Mouse (Mus musculus) hindlimb bud, embryonic 11.5 days (tissue): Measurements from ENCODE around the gene Smtnl2.
"Not testable (repeated sequence)": the region's sequence is repeated elsewhere in the genome, so short reads cannot be mapped to it uniquely, and the experiment has no call there.

Experiments used
- DNase-seq: peaks from one replicate; pipeline ENCODE4 v3.0.0-alpha.2; 2012; ENCODE audit warnings: low read depth, low spot score; ENCODE audit errors: extremely low spot score

The Smtnl2 gene

DNA sequence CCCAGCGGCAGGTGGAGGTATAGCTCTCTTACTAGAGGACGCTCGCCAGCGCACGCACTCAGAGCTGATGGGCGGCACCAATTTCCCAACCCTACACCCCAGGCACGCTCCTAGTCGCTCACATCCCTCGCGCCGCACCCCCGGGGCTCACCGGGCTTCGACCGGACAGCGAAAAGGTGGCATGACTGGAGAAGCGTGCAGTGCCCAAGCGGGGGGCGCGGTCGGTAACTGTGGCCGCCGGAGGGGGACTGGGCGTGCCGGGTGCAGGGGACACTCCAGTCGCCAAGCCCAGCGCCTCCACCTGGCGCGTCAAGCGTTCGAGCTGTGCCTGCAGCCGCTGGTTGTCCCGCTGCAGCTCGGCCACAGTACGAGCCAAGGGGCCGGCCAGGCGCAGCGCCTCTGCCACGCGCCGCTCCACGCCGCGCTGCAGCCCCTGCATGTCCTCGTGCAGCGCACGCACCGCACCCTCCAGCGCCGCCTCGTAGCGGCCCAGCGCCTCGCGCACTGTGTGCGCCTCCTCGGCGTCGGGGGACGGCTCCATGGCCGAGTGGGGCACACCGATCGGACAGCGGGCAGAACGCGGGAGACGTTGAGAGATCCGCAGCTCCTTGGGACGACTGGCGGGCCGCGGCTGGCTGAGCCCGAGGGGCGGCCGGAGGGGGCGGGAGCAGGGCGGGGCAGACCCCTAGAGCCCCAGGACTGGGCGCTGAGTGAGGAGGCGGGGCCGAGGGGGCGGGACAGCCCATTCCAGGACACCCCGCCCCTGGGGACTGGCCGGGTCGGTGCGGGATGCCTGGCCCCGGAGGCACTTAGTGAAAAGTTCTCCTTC lies at the start of gene Smtnl2:
Smtnl2 (minus strand) TSS at position 621 of the 829 bp plus-strand sequence.
- no peak for DNase-seq

DNA sequence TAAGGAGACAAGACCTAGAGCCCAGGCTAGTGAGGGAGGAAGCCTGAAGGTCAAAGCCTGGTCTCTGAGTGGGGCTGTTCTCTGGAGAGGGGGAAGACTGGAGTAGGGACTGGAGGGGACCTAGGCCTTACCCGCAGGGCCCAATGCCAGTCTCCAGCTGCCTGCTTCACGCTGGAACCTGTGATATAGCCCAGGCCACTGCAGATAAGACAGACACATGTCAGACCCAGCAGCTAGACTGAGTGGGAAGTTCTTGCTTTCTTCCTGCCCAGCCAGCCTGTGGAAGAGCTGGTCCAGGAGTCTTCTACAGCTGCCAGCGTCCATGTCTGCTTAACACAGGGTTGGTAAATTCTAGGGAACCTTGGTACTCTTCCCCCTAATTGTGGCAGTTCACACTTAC lies 47.0 kb upstream of the Smtnl2 start:
- no peak for DNase-seq

DNA sequence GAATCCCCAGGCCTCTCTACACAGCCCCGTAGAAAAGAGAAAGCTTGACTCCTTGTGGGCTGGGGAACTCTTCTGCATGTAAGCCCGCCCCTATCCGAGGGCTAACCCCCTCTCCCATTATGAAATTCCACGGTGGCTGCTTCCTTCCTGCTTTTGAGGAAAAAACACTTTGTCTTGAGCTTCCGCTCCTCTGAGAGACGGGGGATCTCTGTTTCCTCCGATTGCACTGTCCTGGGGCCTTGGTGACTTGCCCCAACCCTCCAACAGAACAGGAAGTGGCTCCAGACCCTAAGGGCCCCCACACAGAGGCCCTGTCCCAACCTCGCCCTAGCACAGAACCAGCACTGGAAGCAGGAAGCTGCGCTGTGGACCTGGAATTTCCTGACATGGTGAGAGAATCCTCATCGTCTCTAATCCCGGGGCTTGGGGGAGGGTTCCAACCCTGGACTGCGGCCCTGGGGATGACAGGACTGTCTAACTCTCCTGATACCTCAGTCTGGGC lies 46.5 kb upstream of the Smtnl2 start:
- no peak for DNase-seq

- DNase-seq: no peak
Observed at GRCm38 (mm10) chr11:72455694-72456093, 44.2 kb upstream of the Smtnl2 start.

- DNase-seq: no peak
Observed at GRCm38 (mm10) chr11:72453105-72453953, 41.8 kb upstream of the Smtnl2 start.

GRCm38 (mm10) chr11:72452140-72452665 lies 40.7 kb upstream of the Smtnl2 start:
- DNase-seq: no peak

DNA sequence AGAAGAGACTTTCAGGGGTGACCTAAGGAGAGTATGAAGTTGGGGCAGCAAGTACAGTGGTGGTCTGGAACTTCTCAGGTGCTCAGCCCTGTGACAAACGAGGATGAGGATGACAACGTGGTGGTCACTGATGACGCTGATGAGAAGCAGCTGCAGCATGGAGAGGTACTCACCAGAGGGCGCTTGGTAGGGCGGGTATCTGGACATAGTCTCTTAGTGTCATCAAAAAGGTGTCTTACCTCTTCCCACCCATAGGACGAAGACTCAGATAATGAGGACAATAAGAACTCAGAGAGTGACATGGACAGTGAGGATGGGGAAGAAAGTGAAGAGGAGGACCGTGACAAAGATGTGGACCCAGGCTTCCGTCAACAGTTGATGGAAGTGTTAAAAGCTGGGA lies 36.0 kb upstream of the Smtnl2 start:
- DNase-seq: no peak

DNA sequence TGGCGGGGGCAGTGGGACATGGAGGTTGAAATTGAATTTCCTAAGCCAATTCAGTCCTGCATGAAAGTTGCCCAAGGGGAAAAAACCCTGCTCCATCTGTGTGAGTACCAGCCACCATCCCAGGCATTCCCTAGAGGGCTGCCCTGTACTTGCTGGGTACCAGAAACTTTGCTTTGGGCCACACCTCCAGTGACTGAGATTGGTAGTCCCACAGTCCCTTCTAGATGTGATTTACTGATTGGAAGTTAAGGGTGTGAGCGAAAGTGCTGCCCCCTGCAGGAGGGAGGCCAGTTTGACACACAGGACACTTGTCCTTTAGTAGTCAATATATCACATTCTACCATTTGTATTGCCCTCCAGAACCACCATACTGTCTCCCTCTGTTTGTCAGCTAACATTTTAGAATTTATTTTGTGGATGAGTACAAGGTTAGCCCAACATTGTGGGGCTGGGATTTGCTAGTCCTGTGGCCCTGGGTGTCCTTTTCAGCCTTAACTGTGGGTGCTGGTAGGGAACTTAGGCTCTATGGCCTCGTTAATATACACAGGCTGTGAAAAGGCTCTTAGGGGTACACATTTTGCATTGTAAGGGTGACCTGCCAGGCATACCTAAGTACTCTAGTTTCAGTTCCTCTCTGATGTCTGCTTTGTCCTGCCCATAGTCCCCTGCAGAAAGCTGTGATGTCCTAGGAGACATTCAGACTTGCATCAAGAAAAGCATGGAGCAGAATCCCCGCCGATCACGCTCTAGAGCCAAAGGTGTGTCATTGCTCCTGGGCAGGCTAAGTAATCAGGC lies 35.0 kb upstream of the Smtnl2 start:
- no peak for DNase-seq

GRCm38 (mm10) chr11:72440965-72441664 lies 29.6 kb upstream of the Smtnl2 start, which contains the start of gene Mybbp1a:
Mybbp1a (plus strand) TSS chr11:72441355.
- DNase-seq: peak; percentile 83

GRCm38 (mm10) chr11:72440597-72440964 lies 29.1 kb upstream of the Smtnl2 start:
- DNase-seq: not testable (repeated sequence)

DNA sequence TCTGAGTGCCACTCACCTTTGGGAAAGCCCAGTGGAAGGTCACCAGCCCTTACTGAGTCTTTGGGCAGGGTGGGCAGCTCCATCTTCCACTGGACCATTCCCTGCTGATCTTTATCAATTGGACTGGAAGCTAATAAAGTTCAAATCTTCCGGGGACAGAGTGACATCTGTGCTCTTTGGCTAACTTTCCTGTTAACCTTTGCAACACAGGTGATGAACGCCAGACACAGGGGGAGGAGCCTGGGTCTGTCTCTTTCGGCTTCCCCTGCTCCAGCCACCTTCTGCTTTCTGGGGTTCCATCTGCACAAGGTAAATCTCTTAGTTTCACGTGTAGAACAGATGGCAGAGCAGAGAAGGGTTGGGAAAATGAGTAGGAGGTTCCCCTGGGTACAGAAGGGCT lies 26.9 kb upstream of the Smtnl2 start:
- no peak for DNase-seq

GRCm38 (mm10) chr11:72436756-72437650 lies 25.5 kb upstream of the Smtnl2 start:
- DNase-seq: no peak

DNA sequence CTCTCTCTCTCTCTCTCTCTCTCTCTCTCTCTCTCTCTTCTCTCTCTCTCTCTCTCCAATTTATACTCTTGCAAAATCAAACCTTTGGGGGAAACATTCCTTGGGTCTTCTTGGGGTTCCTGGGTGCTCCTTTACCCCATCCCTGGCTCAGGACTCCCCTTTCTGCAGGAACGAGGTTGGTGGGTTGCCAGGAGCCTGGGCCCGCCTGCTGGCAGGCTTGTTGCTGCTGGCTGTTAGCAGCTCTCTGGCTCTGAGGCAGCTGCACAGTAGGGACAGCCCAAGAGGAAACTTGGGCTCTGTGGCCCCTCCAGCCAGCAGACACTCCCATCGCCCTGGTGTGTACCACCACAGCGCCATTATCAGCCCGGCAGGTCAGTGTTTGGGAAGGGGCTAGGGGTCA lies 24.8 kb upstream of the Smtnl2 start:
- no peak for DNase-seq

- DNase-seq: no peak
Observed at GRCm38 (mm10) chr11:72435694-72436045, 24.2 kb upstream of the Smtnl2 start.

DNA sequence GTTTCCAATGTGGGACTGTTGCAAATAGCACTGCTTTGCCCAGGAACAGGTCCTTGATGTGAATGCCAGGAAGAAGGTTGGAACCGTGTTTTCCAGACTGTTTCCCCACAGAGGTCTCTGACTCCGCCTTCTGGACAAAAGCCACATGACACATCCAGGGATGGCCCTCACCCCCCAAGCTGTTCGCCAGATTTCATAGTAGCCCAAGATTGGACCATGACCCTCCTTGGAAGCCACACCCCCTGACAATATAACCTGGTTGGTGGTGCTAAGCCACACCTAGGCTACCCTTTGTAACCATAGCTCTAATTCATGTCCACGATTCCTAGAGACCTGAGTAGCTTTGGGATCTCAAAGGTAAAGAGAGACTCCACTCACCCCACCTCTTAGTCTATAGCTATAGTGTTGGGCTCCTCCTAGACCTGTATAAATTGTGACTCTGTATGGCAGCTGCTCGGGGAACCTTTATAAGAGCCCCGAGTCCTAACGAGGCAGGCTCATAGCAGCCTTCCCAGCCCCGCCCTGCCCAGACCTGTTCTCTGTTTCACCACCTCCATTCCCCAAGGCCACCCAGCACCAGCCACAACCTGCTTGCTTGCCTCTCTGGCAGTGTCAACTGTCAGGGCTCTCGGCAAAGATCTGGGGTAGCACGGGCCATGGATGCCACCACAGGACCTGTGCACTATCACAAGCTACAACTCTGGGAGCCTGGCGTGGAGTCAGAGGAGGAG lies 23.6 kb upstream of the Smtnl2 start, which contains the start of gene Ggt6:
Ggt6 (plus strand) TSS at position 564 of the 731 bp plus-strand sequence.
- no peak for DNase-seq

- not testable (repeated sequence) for DNase-seq
Observed at GRCm38 (mm10) chr11:72430311-72431068, 19.0 kb upstream of the Smtnl2 start.

DNA sequence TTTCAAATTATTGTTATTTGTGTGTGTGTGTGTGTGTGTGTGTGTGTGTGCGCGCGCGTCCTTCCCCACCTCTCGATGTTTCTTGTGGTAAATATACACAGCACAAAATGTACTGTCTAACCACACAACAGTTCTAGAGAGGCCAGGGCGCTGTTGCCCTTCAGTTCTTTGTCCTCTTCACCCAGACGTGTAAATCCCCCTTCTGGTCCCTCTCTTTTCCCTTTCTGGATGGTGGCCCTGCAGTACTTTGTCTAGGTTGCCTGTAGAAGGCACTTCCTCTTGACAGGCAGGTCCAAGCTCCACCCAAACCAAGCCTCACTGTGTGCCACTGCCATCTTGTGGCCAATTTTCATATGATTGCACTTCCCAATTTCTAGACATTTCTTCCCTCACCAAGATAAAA lies 17.8 kb upstream of the Smtnl2 start:
- DNase-seq: peak; percentile 69

GRCm38 (mm10) chr11:72428694-72429093 lies 17.2 kb upstream of the Smtnl2 start:
- no peak for DNase-seq
